Mouse (Mus musculus): Measurements from ENCODE around the gene Cdc123. TPM values are rescaled to one million over a fixed set of nuclear protein-coding genes. Genes with fewer than 3 reads are reported as not detected.

The Cdc123 gene
- polyA plus RNA-seq, 1 experiment from 2014 or later, result 246 TPM

DNA sequence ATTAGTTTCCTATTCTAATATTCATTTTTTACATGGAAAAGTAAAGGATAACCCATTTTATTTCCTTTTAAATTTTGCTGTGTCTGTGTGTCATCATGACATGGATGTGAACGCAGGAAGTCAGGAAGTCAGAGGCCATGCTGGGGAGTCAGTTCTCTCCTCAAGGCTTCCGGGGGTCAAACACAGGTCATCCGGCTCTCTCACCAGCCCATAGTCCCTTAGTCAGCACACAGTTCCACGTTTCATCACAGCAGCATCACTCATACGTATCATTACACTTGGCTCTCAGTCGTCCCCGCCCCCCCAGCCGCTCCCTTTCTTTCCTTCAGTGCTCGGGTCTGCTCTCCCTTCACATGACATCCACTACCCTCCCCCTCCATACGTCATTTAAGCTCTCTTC lies 51.2 kb downstream of the Cdc123 start:
- H3K36me3 ChIP-seq (replicated peaks; ENCODE audit: control insufficient read depth, insufficient read depth), result peaks cover 48% of the 10 kb centered on the region
- no peaks in the 10 kb centered on the region for H3K27me3 ChIP-seq (ENCODE audit: control insufficient read depth, insufficient read depth, low read length)
- ATAC-seq (ENCODE audit: low FRiP score), result no peak
- H3K9me3 ChIP-seq (ENCODE audit: control insufficient read depth, low read length), result no peaks in the 10 kb centered on the region
- H3K4me1 ChIP-seq (replicated peaks; ENCODE audit: control insufficient read depth, insufficient read depth, low read length), result no peaks in the 10 kb centered on the region
- H3K4me2 ChIP-seq (replicated peaks), result no peak overlapping the region
- DNase-seq (ENCODE audit: low spot score), result no peak
- WGBS, result 91% methylated on average over 10 of the region's 10 CpGs
- no peak overlapping the region for H3K27ac ChIP-seq
- H3K9ac ChIP-seq, result no peak overlapping the region
- no peak overlapping the region for H3K4me3 ChIP-seq (replicated peaks; ENCODE audit: low read length)

DNA sequence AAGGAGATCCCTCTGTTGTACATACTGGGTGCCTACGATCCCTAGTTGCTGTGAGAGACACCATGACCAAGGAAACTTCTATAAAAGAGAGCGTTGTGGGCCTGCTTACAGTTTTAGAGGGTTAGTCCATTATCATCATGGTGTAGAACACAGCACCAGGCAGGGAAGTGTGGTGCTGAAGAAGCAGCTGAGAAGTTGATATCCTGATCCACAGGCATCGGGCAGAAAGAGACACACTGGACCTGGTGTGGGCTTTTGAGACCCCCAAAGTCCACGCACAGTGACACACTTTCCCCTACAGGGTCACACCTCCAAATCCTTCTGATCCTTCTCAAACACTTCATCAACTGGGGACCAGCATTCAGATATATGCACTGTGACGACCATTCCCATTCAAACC lies 52.9 kb downstream of the Cdc123 start:
- Histone ChIP-seq H3K4me3 (replicated peaks; ENCODE audit: low read length) (no peak overlapping the region), H3K27me3 (ENCODE audit: control insufficient read depth, insufficient read depth, low read length) (no peaks in the 10 kb centered on the region), H3K27ac (no peak overlapping the region), H3K4me2 (replicated peaks) (no peak overlapping the region), H3K36me3 (replicated peaks; ENCODE audit: control insufficient read depth, insufficient read depth) (peaks cover 34% of the 10 kb centered on the region), H3K9me3 (ENCODE audit: control insufficient read depth, low read length) (no peaks in the 10 kb centered on the region), H3K4me1 (replicated peaks; ENCODE audit: control insufficient read depth, insufficient read depth, low read length) (no peaks in the 10 kb centered on the region), H3K9ac (no peak overlapping the region)
- ATAC-seq (ENCODE audit: low FRiP score) (no peak), DNase-seq (ENCODE audit: low spot score) (no peak)
- WGBS, result 95% methylated on average over 5 of the region's 5 CpGs

DNA sequence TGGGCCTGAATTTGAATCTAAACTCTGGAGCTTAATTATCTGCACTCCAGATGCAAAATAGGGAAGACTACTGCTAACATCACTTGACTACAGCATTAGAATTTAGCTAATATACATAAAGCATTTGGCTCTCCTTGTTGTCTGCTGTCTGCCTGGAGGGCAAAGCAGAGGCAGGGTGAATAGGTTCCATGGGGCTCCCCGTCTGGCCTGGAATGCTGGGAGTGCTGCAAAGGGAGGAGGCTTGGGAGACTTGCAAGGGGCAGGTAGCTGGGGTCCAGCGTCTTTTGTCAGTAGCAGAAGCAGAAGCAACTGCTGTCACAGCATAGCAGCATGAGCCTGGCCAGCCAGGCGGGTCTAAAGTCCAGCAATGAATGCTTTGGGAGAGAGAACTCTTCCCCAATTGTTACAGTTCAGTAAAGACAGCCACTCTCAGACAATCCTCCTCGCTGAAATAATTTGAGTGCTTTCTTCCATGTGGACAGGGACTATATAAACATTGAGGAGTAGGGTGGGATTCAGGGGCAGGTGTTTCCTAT lies 55.3 kb downstream of the Cdc123 start:
- Histone ChIP-seq H3K4me1 (replicated peaks; ENCODE audit: control insufficient read depth, insufficient read depth, low read length) (no peaks in the 10 kb centered on the region), H3K9ac (no peak overlapping the region), H3K9me3 (ENCODE audit: control insufficient read depth, low read length) (no peaks in the 10 kb centered on the region), H3K4me2 (replicated peaks) (no peak overlapping the region), H3K27ac (no peak overlapping the region), H3K4me3 (replicated peaks; ENCODE audit: low read length) (no peak overlapping the region), H3K36me3 (replicated peaks; ENCODE audit: control insufficient read depth, insufficient read depth) (peaks cover 11% of the 10 kb centered on the region), H3K27me3 (ENCODE audit: control insufficient read depth, insufficient read depth, low read length) (no peaks in the 10 kb centered on the region)
- WGBS, result 25% methylated on average over 4 of the region's 4 CpGs
- DNase-seq (ENCODE audit: low spot score), result no peak
- ATAC-seq (ENCODE audit: low FRiP score), result no peak

DNA sequence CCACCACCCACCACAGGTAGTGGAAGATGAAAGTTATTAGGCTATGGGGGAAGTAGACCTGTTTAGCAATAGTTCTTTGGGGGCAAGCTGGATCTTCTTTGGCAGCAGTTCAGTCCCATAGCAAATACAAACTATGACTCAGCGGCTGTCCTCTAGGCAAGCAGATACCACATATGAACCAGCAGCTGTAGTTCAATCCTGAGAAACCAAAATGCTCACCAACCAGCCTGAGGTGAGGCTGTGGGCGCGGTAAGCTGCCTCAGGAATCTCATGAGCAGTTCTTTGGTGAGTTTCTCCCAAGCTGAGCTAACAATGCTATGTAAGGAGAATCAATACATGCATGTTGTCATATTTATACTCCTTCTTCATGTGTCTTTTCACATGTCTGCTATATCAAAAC lies 57.6 kb downstream of the Cdc123 start:
- Histone ChIP-seq H3K27ac (no peak overlapping the region), H3K4me2 (replicated peaks) (no peak overlapping the region), H3K9me3 (ENCODE audit: control insufficient read depth, low read length) (no peaks in the 10 kb centered on the region), H3K27me3 (ENCODE audit: control insufficient read depth, insufficient read depth, low read length) (no peaks in the 10 kb centered on the region), H3K36me3 (replicated peaks; ENCODE audit: control insufficient read depth, insufficient read depth) (no peaks in the 10 kb centered on the region), H3K4me3 (replicated peaks; ENCODE audit: low read length) (no peak overlapping the region), H3K4me1 (replicated peaks; ENCODE audit: control insufficient read depth, insufficient read depth, low read length) (no peaks in the 10 kb centered on the region), H3K9ac (no peak overlapping the region)
- 93% methylated on average over 3 of the region's 3 CpGs for WGBS
- ATAC-seq (ENCODE audit: low FRiP score) (no peak), DNase-seq (ENCODE audit: low spot score) (no peak)

DNA sequence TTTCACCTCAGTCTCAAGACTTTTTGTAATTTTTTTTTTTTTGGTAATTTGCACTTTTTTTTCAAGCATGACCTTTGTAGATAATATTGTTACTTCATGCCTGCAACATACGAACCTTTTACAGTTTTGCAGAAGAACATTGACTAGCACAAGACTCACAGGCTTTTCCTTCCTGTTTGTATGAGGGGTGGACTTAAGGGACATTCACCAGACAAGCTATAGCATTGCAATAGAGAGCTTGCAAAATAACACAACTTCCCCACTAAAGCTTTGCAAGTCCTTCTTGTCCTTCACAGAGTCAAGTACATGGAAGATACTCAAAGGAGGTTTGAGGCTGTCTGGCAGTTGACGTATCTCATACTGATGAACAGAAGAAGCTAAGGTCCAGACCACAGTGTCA lies 72.5 kb downstream of the Cdc123 start:
- H3K4me2 ChIP-seq (replicated peaks), result no peak overlapping the region
- H3K27ac ChIP-seq, result no peak overlapping the region
- H3K4me3 ChIP-seq (replicated peaks; ENCODE audit: low read length), result no peak overlapping the region
- 82% methylated on average over 2 of the region's 2 CpGs for WGBS
- no peaks in the 10 kb centered on the region for H3K36me3 ChIP-seq (replicated peaks; ENCODE audit: control insufficient read depth, insufficient read depth)
- no peaks in the 10 kb centered on the region for H3K9me3 ChIP-seq (ENCODE audit: control insufficient read depth, low read length)
- no peak for DNase-seq (ENCODE audit: low spot score)
- no peaks in the 10 kb centered on the region for H3K4me1 ChIP-seq (replicated peaks; ENCODE audit: control insufficient read depth, insufficient read depth, low read length)
- H3K9ac ChIP-seq, result no peak overlapping the region
- H3K27me3 ChIP-seq (ENCODE audit: control insufficient read depth, insufficient read depth, low read length), result no peaks in the 10 kb centered on the region
- ATAC-seq (ENCODE audit: low FRiP score), result no peak

DNA sequence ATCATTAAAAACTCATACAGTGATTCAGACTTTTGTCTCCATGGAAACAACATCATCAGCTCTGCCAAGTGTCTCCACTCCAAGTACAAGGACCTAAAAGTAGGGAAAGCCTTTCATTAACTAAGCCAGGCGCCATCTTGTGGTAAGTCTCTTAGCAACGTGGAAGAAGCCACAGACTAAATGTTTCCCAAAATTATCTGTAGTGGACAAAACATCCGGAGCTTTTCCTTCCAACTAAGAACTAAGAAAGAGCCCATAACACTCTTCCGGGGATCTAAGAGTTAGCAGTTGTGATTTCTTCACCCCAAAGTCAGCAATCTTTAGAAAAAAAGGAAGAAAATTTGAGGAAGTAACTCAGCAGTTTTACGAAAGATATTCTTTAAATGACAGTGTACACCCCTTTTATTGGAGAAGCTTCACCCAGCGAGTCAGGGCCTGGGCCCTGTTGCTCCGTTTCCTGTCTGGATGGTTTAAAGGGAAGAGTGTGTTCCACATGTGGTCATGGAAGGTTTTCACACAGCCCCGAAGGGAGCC lies 74.2 kb downstream of the Cdc123 start:
- WGBS, result 59% methylated on average over 8 of the region's 8 CpGs
- peak; percentile 60; the same call in 1 of the 2 replicates for ATAC-seq (ENCODE audit: low FRiP score)

DNA sequence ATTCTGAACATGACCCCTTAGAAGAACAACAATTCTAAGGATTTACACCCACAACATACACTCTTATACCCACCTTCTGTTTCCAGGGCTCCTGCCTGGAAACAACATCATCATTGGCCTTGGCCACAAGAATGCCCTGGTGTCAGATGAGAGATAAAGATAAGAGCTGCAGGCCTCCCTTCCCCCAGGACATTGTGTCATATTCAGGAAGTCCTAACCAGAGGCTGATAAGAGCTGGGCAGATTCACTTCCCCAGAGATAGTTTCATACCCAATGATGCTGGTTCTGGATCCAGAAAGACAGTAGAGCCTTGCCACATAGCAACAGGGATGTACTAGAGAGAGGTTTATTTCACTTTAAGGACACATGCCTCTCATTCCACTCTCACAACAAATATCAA lies 75.3 kb downstream of the Cdc123 start:
- Histone ChIP-seq H3K36me3 (replicated peaks; ENCODE audit: control insufficient read depth, insufficient read depth) (no peaks in the 10 kb centered on the region), H3K4me2 (replicated peaks) (no peak overlapping the region), H3K27ac (no peak overlapping the region), H3K9ac (no peak overlapping the region), H3K27me3 (ENCODE audit: control insufficient read depth, insufficient read depth, low read length) (no peaks in the 10 kb centered on the region), H3K4me1 (replicated peaks; ENCODE audit: control insufficient read depth, insufficient read depth, low read length) (no peaks in the 10 kb centered on the region), H3K9me3 (ENCODE audit: control insufficient read depth, low read length) (no peaks in the 10 kb centered on the region), H3K4me3 (replicated peaks; ENCODE audit: low read length) (no peak overlapping the region)
- no peak for DNase-seq (ENCODE audit: low spot score)
- no peak for ATAC-seq (ENCODE audit: low FRiP score)

More for the DNA sequence above, 74.2 kb downstream of the Cdc123 start:
- Histone ChIP-seq H3K4me2 (replicated peaks) (no peak overlapping the region), H3K27ac (no peak overlapping the region), H3K4me3 (replicated peaks; ENCODE audit: low read length) (no peak overlapping the region), H3K4me1 (replicated peaks; ENCODE audit: control insufficient read depth, insufficient read depth, low read length) (no peaks in the 10 kb centered on the region), H3K9ac (no peak overlapping the region), H3K27me3 (ENCODE audit: control insufficient read depth, insufficient read depth, low read length) (no peaks in the 10 kb centered on the region), H3K9me3 (ENCODE audit: control insufficient read depth, low read length) (no peaks in the 10 kb centered on the region), H3K36me3 (replicated peaks; ENCODE audit: control insufficient read depth, insufficient read depth) (no peaks in the 10 kb centered on the region)
- peak; percentile 80 for DNase-seq (ENCODE audit: low spot score)

DNA sequence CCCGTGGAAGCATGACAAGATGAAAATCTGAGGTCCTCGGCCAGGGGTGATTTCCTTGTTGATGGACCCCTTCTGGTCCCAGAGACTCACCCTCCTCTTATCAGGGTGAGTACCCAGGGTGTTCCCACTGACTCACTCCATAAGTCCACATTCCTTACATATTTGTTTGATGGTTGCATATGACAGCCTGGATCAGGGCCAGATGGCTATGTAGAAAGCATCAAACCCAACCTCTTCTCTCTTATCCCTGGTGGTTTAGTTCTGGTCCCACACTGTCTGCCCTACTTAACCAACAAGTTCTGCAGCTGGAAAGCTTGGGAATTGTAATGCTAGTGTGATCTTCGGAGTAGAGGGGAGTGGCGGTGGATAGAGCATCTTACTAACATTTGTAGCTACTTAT lies 76.0 kb downstream of the Cdc123 start:
- Histone ChIP-seq H3K4me1 (replicated peaks; ENCODE audit: control insufficient read depth, insufficient read depth, low read length) (no peaks in the 10 kb centered on the region), H3K9me3 (ENCODE audit: control insufficient read depth, low read length) (no peaks in the 10 kb centered on the region), H3K4me2 (replicated peaks) (no peak overlapping the region), H3K4me3 (replicated peaks; ENCODE audit: low read length) (no peak overlapping the region), H3K27ac (no peak overlapping the region), H3K27me3 (ENCODE audit: control insufficient read depth, insufficient read depth, low read length) (no peaks in the 10 kb centered on the region), H3K36me3 (replicated peaks; ENCODE audit: control insufficient read depth, insufficient read depth) (no peaks in the 10 kb centered on the region), H3K9ac (no peak overlapping the region)
- ATAC-seq (ENCODE audit: low FRiP score), result no peak
- WGBS, result 97% methylated on average over 4 of the region's 4 CpGs
- no peak for DNase-seq (ENCODE audit: low spot score)

DNA sequence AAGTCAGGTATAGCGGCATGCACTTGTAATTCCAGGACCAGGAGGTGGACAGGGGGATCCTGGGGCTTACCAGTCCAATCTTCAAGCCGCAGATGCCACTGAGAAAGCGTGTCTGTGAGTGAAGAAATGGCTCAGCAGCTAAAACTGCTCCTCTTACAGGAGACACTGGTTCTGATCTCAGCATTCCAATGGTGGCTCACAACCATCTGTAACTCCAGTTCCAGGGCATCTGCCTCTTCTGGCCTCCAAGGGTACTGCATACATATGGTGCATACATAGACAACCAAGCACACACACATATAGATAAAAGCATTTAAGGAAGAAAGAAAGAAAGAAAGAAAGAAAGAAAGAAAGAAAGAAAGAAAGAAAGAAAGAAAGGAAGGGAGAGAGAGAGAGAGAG lies 82.9 kb downstream of the Cdc123 start:
- Histone ChIP-seq H3K9me3 (ENCODE audit: control insufficient read depth, low read length) (no peaks in the 10 kb centered on the region), H3K27me3 (ENCODE audit: control insufficient read depth, insufficient read depth, low read length) (no peaks in the 10 kb centered on the region), H3K4me3 (replicated peaks; ENCODE audit: low read length) (no peak overlapping the region), H3K36me3 (replicated peaks; ENCODE audit: control insufficient read depth, insufficient read depth) (no peaks in the 10 kb centered on the region), H3K4me1 (replicated peaks; ENCODE audit: control insufficient read depth, insufficient read depth, low read length) (no peaks in the 10 kb centered on the region), H3K4me2 (replicated peaks) (no peak overlapping the region), H3K27ac (no peak overlapping the region), H3K9ac (no peak overlapping the region)
- DNase-seq (ENCODE audit: low spot score), result no peak
- WGBS, result 94% methylated on average over 3 of the region's 3 CpGs
- ATAC-seq (ENCODE audit: low FRiP score), result no peak

DNA sequence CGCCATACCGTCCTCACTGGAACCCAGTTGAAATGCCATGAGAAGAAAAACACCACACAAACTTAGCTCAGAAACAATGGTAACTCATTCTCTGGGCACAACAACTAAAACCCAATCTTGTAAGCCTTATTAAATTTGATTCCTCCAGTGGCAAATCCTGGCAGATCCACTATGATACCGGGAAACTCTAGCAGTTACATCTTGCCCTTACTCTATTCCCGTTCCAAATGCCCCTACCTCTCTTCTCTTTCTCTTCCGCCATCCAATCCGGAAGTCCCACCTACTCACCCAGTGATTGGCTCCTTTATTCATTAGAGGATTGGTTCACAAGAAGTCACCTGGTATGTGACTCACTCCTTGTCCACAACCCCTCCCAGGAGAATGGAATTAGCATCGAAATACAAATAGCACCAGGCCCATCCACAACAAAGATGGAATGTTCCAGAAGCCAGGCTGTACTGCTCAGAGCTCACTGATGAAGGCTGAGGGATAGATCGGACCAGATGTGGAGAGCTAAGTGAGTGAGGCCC lies 84.4 kb downstream of the Cdc123 start:
- Histone ChIP-seq H3K4me2 (replicated peaks) (no peak overlapping the region), H3K27ac (no peak overlapping the region), H3K4me3 (replicated peaks; ENCODE audit: low read length) (no peak overlapping the region), H3K9ac (no peak overlapping the region), H3K27me3 (ENCODE audit: control insufficient read depth, insufficient read depth, low read length) (no peaks in the 10 kb centered on the region), H3K9me3 (ENCODE audit: control insufficient read depth, low read length) (no peaks in the 10 kb centered on the region), H3K36me3 (replicated peaks; ENCODE audit: control insufficient read depth, insufficient read depth) (no peaks in the 10 kb centered on the region), H3K4me1 (replicated peaks; ENCODE audit: control insufficient read depth, insufficient read depth, low read length) (no peaks in the 10 kb centered on the region)
- DNase-seq (ENCODE audit: low spot score), result no peak
- WGBS, result 93% methylated on average over 8 of the region's 8 CpGs
- no peak for ATAC-seq (ENCODE audit: low FRiP score)
